Comparison of ENCODE assay signal across 1 mouse cellular context in the genomic region with DNA sequence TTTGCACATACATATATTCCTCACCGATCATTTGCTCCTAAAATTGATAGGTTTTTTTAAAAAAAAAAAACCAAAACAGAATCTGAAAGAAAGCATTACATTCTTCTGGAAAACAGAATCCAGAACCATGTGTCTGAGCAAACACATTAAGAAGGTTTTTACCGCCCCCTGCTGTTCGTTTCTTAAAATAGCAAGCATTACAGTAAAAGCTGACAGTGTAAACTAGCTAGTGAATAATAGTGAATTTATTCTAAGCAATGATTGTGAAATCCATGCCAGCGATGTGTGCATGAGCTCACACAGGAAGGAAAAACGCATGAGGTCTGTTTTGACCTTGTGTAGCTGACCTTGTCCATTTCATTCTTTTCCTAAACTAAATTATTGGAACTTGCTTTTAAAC.
TF ChIP-seq lines count a peak whose summit lies in the region.

No protein-coding gene starts in this region.

TF ChIP-seq in CH12.LX, 34 proteins besides CTCF, POLR2A, EP300 and RAD21 (continued from another document):
- TF ChIP-seq ELF1 (IDR thresholded peaks at IDR 0.05; ENCODE audit: low read depth, low read length): no peak
- peak; percentile 53; the same call in 1 of the 2 replicates for TF ChIP-seq ZC3H11A (IDR thresholded peaks at IDR 0.05; ENCODE audit: low read depth, low read length)
- peak; percentile 95 for TF ChIP-seq MYC (IDR thresholded peaks at IDR 0.05; ENCODE audit: low read depth, low read length)
